Mouse (Mus musculus) skeletal muscle tissue, adult 2 months (tissue): ENCODE data around the gene Paqr7.
A peak's percentile ranks its signal among the peaks of the same experiment; 100 is the strongest.

Experiments used
- DNase-seq: peaks from one replicate; pipeline ENCODE4 v3.0.0-alpha.2; 2012; ENCODE audit warnings: low read depth, low spot score

The Paqr7 gene

DNA sequence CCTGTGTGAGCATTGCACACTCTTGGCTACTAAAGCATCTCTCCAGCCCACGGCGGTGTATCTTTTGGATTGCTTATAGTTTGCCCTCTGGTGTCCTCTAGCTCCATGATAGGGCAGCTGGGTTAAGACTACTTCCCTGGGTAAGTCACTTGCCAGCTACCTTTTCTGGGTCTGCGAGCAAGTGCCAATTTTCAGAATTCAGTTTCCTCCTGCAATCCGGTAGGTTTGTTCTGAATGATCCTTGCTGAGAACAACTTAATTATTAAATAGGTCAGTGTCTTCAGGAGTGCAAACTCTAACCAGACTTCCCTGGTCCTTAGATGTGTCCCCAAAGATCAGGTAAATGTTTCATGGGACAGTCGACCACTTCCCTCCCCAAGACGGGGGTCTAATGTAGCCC is 4.6 kb downstream of the Paqr7 start:
- no peak for DNase-seq

DNA sequence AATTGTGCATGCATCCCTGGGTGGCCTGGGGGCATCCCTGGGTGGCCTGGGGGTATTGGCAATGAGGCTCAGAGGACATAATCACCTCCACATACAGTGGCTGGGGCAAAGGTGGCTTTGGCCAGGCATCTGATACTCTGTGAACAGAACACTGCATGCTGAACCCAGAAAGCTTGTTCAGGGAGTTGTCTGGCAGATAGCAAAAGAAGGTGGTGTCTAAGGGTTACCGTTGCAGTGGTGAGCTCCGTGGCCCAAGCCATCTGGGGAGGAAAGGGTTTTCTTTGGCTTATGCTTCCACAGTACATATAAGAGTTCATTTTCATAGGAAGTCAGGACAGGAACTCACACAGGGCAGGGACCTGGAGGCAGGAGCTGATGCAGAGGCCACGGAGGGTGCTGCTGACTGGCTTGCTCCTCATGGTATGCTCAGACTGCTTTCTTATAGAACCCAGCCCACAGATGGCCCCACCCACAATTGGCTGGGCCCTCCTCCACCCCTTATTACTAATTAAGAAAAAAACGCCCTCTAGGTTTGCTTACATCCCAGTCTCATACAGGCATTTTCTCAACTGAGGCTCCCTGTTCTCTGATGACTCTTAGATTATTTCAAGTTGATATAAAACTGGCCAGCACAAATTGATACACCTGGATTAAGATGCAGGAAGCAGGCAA is 7.3 kb downstream of the Paqr7 start:
- DNase-seq = no peak

DNA sequence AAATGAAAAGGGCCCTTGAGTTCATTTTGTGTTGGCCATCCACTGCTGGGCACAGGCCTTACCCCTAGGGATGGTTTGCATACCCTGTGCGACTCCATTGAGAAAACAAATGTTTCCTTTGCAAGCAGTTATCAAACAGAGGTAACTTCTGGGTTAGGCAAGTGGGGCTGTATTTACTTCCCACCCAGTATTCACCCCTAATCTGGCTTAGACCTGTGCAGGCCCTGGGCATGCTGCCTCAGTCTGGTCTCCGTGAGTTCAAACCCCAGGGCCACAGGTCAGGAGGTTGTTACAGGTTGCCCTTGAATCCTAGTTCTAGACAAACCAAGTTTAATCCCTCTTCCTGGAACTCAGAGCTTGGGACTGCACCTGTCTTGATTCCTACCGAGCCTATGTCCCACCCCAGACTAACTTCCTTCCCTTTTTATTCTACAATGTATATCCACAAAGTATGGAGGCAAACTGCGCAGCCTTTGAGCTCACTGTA is 8.8 kb downstream of the Paqr7 start:
- no peak for DNase-seq

- DNase-seq = no peak
Observed at GRCm38 (mm10) chr4:134505966-134506594, 9.6 kb downstream of the Paqr7 start.

DNA sequence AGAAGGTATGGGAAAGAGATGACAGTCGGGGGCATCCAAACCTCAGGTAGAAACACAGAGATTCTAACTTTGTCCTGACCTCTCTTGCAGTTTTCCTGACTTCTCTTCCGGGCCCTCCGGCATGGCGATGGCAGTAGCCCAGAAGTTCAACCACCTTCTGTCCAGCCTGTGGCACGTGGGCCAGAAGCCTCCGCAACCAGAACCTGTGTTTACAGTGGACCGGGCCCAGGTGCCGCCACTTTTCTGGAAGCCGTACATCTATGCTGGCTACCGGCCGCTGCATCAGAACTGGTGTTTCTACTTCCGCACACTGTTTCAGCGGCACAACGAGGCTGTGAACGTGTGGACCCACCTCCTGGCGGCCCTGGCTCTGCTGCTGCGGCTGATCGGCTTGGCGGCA is 10.2 kb downstream of the Paqr7 start:
- DNase-seq = no peak

DNA sequence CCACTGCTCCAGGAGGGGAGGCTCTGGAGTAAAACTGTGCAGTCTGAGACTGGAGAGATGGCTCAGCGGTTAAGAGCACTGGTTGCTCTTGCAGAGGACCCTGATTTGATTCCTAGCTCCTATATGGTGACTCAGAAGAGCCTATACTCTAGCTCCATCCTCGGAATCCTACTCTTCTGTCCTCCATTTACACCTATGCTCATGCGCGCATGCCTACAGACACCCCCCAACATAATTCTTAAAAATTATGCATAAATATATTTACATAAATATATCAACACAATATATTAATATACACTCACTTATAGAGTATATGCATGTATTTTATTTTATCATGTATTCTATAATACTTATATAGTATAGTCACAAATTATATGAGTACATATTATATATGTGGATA is 13.9 kb downstream of the Paqr7 start:
- no peak for DNase-seq

GRCm38 (mm10) chr4:134510845-134511411 is 14.4 kb downstream of the Paqr7 start, which contains the start of gene Aunip:
Aunip (plus strand) TSS chr4:134510999.
- peak; percentile 91 for DNase-seq

DNA sequence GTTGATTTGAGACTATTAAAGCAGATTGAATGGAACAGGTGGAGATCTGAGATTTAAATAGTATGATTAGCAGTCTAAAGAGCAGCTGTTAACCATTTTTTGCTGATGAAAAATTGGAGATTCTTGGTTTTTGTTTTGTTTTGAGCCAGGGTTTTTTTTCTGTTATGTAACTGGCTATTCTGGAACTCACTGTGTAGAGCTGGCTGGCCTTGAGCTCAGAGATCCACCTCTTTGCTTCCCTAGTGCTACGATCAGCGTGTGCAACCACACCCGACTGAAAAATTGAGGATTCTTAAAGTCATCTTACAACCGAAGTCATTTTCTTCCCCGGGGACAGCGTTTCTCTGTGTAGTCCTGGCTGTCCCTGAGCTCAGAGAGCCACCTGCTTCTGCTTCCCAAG is 15.2 kb downstream of the Paqr7 start:
- no peak for DNase-seq

DNA sequence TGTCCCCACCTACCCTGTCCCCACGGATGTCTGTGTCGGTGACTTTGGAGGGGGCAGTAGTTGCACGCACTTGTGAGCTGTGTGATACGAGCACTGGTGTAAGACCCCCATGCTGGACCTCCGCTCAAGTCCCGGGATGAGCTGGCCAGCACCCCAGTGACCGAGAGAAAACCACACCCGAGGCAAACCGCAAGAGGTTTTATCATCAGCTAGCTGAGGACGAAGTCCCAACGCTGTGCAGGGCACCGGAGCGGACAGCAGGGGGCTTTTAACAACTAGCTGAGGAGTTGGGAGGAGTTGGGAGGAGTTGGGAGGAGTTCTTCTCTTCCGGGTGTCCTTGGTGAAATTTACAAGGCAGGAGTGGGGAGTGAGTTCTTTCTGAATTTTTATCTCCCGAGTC is 16.3 kb downstream of the Paqr7 start:
- DNase-seq = peak; percentile 42

DNA sequence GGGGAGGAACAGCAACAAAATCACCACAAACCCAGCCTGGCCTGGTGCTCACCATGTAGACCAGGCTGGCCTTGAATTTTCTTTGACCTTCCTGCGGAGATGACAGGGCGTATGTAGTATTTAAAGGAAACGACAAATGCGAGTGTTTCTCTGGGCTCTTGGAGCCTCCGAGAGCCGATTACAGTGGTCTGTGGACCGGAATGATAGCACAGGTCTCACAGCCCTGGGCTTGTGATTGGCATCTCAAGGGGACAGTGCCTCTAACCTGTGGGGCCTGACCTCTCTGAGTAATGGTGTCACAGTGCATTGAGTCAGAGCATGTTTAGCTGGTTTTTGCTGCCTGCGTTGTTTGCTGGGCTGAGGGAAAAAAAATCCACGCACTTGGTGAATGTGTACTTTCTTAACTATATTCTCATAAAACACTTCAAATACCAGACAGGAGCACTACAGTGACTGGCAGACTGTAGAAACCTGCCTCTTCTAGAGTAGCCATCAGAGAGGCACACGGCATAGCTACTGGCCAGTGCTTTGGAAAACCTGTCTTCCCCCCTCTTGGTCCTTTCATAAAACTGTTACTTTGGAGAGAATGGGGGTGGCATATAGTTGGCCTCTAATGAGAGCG is 17.9 kb downstream of the Paqr7 start:
- DNase-seq = no peak

- no peak for DNase-seq
Observed at GRCm38 (mm10) chr4:134515614-134516013, 19.1 kb downstream of the Paqr7 start.

DNA sequence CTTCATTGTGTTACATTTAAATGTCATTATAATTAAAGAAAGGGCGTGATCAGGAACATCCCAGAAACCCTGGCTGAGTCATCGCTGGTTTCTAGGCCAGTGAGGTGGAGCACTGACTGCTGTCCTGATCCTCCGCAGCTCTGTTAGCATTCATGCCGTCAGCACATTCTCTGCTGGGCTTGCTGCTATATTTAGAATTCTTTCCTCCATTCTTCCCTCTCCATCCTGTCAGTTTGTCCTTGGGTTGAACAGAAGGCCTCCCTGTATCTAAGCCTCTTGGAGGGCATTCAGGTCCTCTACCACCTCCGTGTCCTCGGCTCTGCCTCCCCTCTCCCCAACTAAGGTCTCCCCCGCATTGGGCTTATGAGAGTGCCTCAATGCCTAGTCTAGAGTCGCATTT is 20.5 kb downstream of the Paqr7 start:
- peak; percentile 64 for DNase-seq

- no peak for DNase-seq
Observed at GRCm38 (mm10) chr4:134517719-134518118, 21.2 kb downstream of the Paqr7 start.

- DNase-seq = no peak
Observed at GRCm38 (mm10) chr4:134518541-134518940, 22.0 kb downstream of the Paqr7 start.

- no peak for DNase-seq
Observed at GRCm38 (mm10) chr4:134519281-134519680, 22.8 kb downstream of the Paqr7 start.

DNA sequence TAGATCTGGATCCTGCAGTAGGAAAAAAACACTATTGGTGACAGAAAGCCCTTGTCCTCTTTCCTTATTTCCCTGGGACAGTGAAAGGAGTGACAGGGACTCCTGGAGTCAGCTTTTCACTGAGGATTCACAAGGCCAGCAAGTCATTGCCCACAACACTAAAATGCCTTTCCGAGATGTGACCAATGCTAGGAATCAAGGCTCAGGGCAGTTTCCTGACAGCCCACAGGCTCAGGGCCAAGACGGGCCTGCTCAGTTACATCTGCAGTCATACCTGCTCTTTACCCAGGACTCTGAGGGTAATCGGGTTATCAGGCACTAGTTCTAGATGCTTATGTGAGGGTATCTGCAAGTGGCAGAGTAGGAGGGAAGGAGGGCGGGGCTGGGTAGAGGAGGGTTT is 26.9 kb downstream of the Paqr7 start:
- no peak for DNase-seq

DNA sequence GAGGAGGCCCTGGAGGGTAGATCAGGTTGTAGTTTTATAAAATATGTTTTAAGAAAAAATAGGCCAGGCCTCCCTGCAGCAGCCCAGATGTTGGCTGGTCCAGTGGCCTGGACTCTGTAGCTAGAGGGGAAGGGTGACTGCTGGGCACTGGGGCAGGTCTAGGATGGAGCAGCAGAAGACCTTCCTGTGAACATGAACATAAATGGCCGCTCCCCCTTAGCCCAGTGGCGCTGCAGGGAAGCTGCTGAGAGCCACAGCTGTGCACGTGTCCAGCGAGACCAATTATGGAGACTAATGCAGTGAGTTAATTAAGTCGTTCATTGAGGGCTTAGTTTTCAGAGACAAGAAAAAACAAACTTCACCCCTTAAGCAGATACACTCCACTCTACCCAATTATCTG is 29.3 kb downstream of the Paqr7 start:
- no peak for DNase-seq

- no peak for DNase-seq
Observed at GRCm38 (mm10) chr4:134526220-134526619, 29.7 kb downstream of the Paqr7 start.

- no peak for DNase-seq
Observed at GRCm38 (mm10) chr4:134532928-134533327, 36.4 kb downstream of the Paqr7 start.

DNA sequence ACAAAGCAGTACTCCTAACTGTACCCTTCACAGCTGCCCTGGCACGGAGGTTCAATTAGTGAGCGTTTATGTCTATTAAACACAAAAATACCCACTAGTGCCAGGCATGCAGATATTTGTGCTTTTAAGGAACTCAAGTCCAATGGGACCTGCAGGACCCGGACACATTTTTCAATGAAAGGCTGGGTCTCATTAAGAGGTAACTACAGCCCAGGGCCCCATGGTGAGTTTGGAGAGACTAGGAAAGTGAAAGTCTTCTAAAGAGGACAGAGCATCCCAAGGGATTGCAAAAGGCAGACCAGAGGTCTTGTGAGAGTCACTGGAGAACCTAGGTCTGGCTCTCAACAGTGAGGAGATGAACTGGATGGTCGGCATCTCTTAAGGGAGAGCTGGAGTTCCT is 36.9 kb downstream of the Paqr7 start:
- DNase-seq = no peak

DNA sequence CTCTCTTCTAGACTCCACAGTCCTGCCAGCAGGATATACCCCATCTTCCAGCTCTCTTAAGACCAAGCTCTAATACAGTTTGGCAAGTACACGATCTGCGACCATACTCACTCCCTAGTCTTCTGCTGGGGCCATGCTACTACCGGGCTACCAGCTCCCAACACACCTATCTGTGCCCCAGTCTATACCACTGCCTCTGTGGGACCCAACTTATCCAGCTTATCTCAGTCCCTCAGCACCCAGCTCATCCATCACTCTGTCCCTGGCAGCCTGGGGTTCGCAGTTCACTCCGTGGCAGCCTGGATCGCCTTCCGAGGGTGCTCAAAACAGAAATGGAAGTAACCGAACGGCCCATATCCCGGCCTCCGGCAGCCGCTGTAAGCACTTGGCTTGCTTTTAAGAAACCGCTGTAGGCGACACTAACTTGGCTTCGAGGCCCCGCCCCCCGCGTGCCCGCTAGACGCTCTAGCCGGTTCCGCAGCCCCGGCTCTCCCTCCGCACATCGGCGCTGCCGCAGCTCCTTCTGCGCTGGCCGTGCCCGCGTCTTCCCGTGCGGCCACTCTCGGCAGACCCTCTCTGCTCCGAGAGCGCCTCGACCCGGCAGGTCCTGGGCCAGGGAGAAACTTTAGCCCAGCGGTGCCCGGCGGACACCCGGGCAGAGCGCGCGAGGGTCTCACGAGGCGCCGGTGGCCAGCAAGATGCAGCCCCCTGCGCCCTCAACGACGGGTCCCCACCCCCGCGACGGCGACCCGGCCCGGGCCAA is 37.8 kb downstream of the Paqr7 start:
- DNase-seq = no peak
